Mouse (Mus musculus) liver, adult (tissue): ENCODE data around the gene Tekt5.

Experiments used
- GATA4 ChIP-seq: IDR thresholded peaks from 2 replicates; pipeline ENCODE4 v1.6.1; 2014; ENCODE audit warnings: mild to moderate bottlenecking, low read length; ENCODE audit not compliant: insufficient replicate concordance

Tekt5 gene

DNA sequence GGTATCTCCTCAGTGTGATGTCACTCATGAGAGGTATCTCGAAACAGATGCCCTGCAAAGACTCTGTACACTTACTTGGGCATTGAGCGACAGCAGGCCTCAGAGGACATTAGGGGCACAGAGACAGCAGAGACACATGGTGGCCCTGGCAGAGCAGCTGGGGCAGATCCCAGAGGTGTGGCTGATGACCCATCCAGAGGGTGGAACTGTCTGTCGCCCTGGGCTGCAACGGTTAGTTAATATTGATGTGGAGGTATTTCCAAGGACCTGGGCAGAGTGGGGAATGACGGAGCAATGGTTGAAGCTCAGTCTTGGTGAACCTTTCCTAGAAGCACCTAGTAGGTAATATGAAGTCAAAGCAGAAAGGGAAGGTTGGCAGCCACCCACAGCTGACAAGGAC is 3.5 kb upstream of the Tekt5 start:
- TF ChIP-seq GATA4: no peak

DNA sequence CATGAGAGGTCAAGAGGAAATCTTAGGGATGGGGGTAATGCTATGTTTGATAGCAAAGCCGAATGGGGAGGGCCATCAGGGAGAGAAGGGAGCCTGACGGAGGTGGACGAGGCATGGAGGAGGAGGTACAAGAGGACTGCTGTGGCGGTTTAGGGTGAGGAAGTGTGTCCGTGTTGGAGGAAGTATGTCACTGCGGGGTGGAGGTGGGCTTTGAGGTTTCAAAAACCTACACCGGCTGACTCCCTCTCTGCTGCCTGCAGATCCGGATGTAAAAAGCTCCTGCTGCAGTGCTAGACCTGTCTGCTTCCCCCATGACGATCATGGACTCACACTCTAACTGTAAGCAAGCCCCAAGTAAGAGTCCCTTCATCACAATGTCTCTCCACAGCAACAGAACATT is 2.7 kb downstream of the Tekt5 start:
- TF ChIP-seq GATA4: no peak

DNA sequence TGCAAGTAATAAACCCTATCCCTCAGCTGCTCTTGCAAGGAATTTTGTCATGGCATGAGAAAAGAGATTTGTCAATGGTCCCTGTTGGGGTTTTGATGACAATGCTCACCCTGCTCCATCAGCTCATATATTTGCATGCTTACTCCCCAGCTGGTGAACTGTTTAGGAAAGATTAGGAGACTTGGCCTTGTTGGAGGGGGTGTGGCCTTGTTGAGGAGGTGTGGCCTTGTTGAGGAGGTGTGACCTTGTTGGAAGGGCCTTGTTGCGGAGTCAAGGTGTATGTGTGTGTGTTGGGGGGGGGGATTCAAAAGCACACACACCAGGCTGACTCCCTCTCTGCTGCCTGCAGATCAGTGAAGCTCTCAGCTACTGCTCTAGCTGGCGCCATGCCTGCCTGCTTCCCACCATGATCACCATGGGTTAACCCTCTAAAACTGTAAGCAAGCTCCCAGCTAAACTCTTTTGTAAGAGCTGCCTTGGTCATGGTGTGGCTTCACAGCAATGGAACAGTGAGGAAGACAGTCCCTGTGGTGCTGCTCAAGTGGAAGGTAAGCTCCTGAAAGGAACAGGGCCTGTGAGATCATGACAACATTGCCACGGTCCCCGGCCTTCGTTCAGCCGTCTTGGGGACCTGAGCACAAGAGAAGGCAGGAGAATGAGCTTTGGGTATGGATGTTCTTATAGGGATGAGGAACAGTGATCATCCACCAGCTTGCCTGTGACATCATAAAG is 6.5 kb downstream of the Tekt5 start:
- no peak for TF ChIP-seq GATA4

DNA sequence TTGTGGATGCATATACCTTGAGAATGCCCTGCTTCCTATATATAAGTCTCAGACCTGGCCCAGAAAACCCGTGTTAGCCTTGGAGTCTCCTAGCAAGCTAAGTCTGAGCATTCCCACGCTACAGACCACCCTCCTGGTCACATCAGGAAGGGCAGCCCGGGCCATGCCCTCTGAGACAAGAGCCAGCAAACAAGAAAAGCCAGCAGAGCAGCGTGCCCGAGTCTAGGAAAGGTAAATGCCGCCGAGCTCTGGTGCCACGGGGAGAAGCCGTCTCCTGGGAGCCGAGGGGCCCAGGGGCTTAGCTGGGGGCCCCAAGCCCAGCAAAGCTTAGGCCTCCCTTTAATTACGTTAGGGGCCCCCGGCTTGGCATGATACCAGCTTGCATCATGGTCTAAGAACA is 10.0 kb downstream of the Tekt5 start:
- no peak for TF ChIP-seq GATA4

DNA sequence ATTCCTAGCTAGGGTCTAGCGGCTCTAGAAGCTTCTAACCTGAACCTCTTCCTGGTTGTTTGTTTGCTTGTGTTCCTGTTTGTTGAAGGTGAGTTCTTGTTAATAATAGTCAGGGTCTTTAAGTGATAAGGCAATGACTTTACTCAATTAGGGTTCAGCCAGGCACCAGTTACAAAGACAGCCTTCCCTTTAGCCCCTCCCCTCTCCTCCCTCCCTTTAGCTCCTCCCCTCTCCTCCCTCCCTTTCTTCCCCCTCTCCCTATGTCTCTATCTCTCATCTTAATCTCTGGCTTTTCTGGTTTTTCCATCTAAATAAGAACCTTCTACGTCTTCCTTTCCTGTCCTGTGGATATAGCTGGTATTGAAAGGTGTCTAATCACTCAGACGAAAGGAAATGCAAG is 10.7 kb downstream of the Tekt5 start:
- no peak for TF ChIP-seq GATA4

DNA sequence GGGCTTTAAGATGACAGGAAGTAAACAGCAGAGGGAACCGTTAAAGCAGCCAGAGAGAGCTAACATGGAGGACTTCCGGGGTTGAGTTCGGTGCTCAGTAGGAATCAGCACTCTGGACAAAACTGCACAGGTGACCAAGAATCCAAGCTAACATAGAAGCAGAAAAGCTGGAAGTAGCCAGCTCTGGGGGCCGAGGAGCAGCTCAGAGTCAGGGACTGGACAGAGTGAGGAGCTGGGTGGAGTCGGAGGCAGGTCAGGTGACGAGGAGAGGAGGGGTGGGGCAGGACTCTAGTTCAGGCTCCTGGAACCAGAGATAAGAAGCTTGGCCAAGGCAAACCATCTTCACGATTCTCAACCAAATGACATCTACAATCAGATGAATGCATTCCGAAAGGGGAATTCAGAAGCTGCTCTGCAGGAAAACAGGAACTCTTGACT is 11.2 kb downstream of the Tekt5 start:
- no peak for TF ChIP-seq GATA4

DNA sequence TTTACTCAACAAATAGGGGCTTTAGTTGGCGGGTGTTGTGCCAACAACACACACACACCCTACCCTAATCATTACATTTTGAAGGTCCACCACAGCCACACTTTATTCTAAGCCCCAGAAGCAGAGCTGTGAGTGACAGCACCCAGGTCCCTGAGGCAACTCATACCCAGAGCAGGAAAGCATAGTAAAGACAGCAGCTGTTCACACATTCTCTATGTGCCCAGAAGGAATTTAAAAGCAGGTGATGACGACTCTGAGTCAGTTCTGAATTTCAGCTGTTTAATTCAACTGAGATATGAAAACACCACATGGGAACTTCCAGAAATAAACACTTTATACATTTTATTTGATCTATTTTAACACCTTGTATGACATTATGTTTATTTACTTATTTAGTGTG is 15.8 kb downstream of the Tekt5 start:
- TF ChIP-seq GATA4: no peak

DNA sequence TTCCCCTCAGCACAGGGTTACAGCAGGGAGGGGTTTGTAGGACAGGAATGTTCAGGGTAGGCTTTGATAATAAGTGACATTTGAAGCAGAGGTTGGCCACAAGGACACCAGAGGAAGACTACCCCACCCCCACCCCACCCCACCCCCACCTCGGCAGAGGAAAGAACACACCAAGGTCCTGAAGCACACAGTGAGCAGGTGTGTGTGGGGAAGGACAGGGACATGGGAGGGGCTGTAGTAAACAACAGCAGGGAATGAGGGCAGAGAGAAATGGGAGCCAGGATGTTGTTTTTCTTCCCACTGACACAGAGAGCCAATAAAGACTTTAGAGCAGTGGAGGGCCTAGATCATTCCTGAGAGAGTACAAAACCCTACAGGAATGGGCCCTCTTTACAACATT is 18.0 kb downstream of the Tekt5 start:
- TF ChIP-seq GATA4: no peak

DNA sequence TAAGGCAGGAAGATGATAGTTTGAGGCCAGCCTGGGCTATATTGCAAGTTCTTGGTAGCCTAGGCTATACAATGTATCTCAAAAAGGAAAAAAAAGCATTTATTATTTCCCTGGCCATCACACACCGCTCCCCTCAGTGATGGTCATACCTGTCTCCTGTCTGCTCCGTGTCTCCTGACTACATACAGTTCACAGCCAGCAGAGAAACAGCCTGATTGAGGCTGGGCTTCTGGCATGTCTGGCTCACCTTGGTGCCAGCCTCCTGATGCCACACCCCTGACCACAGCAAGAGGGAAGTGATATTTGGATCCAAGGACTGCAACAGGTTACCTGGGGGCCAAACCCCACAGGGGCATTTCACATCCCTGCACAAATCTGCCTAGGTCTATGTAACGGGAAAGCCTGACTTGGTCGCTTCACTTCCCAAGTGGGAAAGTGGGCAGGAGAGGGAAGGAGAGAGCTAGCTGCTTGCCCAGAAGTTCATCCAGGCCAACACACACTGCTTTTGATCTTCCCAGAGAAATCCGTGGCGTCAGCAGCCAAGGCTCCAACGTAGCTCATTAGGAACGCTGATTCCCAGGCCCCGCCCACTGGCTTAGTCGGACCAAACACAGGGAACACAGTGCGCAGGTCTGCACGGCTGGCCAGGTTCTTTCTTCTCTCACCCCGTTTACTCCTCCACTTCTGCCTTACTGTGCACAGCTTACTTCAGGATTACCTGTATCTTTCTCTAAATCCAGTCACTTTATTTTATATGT is 20.9 kb downstream of the Tekt5 start:
- TF ChIP-seq GATA4: no peak

DNA sequence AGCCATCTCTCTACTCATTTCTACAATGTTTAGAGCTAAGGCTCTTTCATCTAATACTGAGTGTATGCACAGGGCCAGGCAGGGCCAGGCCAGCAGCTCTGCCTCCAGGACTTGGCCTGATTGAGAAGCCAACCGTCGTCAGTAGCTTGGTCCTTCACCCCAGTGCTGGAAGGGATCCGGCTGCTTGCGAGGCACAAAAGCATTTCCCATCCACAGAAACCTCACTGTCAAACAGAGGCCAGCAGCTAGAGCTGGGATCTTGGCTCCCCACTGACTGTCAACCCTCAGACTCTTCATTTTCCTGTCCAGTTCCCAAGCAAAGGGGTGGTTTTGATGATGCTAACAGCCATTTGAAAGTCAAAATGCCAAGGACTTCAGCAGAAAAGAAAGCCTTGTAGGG is 22.9 kb downstream of the Tekt5 start:
- TF ChIP-seq GATA4: no peak

DNA sequence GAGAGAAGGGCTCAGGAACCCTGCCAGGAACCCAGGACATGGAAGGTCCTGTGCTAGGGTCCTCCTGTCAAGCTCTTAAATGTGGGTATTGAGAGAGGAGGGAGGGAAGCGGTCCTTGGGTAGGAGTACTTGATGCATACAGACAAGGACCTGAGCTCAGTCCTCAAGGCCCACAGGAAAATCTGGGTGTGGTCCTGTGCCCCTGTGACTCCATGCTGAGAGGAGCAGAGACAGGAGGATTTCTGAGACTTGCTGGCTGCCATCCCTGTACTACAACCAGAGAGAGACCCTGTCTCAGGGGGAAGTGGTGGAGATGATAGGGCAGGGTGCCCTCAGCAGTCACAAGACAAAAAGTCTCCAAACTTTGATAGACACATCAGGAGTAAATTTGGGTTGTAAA is 25.3 kb downstream of the Tekt5 start:
- no peak for TF ChIP-seq GATA4

DNA sequence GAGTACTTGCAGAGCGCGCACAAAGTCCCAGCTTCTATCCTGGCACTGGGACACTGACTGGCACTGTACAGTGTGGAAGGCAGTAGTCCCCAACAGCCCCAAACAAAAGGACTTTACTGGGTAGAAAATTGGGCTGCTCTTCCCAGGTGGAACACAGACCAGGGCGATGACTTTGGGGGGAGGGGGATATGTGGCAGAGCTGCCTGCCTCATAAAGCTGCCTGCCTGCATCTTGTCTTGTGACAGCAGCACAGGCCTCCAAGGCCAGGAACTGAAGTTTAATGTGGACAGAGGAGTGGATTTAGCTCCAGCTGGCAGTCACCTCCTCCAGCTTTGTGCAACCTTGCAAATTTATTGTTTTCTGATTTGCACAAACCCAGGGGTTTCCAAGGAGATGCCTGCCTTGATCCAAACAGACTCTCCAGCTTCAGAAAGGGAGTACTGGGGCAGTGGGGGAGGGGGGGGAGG is 25.8 kb downstream of the Tekt5 start:
- no peak for TF ChIP-seq GATA4

DNA sequence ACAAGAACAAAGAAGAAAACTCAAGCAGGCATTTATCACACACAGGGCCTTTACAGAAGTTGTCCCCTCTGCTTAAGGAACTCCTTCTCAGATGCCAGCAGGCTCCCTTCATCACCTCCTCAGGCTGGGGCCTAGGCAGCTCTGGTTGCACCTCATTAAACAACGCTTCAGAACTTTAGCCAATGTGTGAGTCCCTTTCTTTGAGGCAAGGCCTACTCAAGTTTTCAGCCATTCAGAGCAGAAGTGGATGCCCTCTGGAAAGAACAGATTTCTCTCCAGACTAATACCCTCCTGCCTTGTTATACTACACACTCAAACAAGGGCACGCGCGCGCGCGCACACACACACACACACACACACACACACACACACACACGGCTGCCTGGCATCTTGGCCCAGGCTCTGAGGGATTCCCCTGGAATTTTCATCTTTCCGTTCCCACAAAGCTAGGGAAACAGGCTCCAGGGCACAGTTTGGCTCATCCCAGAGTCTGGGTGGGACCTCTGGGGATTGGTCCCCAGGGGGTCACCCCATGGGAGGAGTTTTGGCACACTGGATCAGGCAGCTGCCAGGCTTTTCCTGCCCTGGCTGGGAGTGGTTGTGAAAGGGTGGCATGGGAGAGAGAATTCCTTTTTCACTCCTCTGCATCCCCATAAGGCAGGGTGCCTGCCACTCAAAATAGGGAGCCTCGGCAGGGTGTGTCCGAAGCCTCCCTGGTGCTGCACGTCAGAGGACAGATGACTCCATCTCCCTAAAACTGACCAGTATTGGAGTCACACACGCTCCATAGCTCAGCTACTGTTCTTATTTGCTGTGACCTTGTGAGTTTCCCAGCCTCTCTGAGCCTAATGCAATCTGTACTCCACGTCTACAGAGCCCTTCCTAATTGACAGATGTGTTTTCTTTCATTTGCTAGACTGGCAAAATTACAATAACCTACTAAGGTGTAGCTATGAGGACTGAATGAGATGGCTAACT is 28.8 kb downstream of the Tekt5 start:
- TF ChIP-seq GATA4: no peak

DNA sequence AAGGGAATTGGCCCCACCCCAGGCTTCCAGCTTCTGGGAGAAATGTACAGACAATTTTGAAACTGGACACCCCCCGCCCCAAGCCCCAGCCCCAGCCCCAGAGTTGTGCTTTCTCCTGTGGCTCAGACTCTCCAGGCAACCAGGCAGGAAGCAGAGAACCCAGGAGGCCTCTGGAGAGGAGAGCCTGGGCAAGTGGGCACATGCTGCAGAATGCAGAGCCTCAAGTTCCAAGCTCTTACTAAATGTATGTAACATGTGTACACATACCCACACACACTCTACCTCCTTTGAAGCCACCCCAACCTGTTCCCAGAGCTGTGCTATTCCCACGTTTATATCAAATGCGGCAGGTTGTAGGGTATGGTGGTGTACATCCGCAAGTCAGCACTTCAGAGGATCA is 29.5 kb downstream of the Tekt5 start:
- TF ChIP-seq GATA4: no peak

DNA sequence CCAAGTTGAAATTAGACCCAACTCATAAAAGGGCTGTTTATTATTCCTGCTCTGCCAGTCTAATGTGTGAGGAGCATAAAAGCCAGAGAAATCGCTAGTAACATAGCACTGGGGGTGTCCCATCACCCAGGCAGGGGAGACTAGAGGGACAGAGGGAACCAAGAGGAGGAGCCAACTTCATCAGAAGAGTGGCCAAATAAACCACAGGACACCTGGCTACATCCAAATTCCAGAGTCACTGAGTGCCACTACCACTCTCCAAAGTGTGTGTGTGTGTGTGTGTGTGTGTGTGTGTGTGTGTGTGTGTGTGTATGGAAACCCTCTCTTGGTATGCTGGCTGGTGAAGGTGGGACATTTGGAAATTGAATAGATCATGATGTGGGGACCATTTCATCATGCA is 32.2 kb downstream of the Tekt5 start:
- no peak for TF ChIP-seq GATA4

DNA sequence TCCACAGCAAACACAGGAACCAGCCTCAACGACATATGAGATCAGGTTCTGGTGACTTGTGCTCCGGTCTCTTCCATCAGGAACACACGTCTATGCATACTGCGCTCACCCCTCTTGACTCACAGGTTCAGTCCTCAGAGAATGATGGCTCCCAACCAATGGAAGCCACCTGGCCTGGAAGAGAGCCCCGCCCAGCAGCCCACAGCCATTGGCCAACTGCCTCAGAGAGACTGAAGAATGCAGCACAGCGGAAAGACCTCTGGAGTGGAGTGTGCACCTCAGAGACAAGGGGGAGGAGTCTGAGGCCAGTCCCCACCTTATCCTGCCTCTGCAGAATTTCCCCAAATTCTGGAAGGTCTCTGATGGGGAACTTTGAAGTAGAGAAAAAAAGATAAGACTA is 36.0 kb downstream of the Tekt5 start:
- no peak for TF ChIP-seq GATA4
